Mouse (Mus musculus) embryonic facial prominence, embryonic 14.5 days (tissue): ENCODE data around the gene Trpc1. TPM values are rescaled to one million over a fixed set of nuclear protein-coding genes. Genes with fewer than 3 reads are reported as not detected.

Experiments
- ATAC-seq: fragments of 200-750 bp; cut with Nextera tagmentation; 2 replicates; pipeline ENCODE4 v1.8.0; 2017; ENCODE audit warnings: low read depth, moderate number of reproducible peaks, moderate TSS enrichment
- DNase-seq: peaks from one replicate; pipeline ENCODE4 v3.0.0-alpha.2; 2015; ENCODE audit warnings: low spot score
- H3K27ac ChIP-seq: fragments of 300-500 bp; sonication (generic); replicated peaks from 2 replicates; pipeline ENCODE4 v1.5.1; 2014; ENCODE audit warnings: low read depth, mild to moderate bottlenecking, low read length, moderate library complexity
- H3K27me3 ChIP-seq: fragments of 300-500 bp; sonication (generic); replicated peaks from 2 replicates; pipeline ENCODE4 v1.6.1; 2014; ENCODE audit warnings: low read length; ENCODE audit not compliant: control insufficient read depth, insufficient read depth
- H3K36me3 ChIP-seq: fragments of 300-500 bp; sonication (generic); 2 replicates; pipeline ENCODE4 v1.6.1; 2014; ENCODE audit warnings: low read length, mixed read lengths; ENCODE audit not compliant: control insufficient read depth, insufficient read depth
- H3K4me1 ChIP-seq: fragments of 300-500 bp; sonication (generic); 2 replicates; pipeline ENCODE4 v1.6.1; 2014; ENCODE audit warnings: antibody characterized with exemption, low read length; ENCODE audit not compliant: control insufficient read depth, insufficient read depth
- H3K4me2 ChIP-seq: fragments of 300-500 bp; sonication (generic); 2 replicates; pipeline ENCODE4 v1.6.1; 2014; ENCODE audit warnings: low read depth, mild to moderate bottlenecking, low read length, moderate library complexity, mixed read lengths
- H3K4me3 ChIP-seq: fragments of 300-500 bp; sonication (generic); 2 replicates; pipeline ENCODE4 v1.5.1; 2014; ENCODE audit warnings: low read depth, mild to moderate bottlenecking, low read length
- H3K9ac ChIP-seq: fragments of 300-500 bp; sonication (generic); 2 replicates; pipeline ENCODE4 v1.6.1; 2014; ENCODE audit warnings: low read depth, mild to moderate bottlenecking, low read length, moderate library complexity, mixed read lengths
- H3K9me3 ChIP-seq: fragments of 300-500 bp; sonication (generic); 2 replicates; pipeline ENCODE4 v1.6.1; 2016; ENCODE audit warnings: low read length; ENCODE audit not compliant: control insufficient read depth
- WGBS: fragments of 180-500 bp; shearing (Covaris S2); extraction: QIAGEN DNeasy Blood & Tissue Kit; methylation state at CpG from one replicate; pipeline ENCODE4 v1.1.7; 2014; 5-methylcytosine and 5-hydroxymethylcytosine counted together
- polyA plus RNA-seq: library from polyadenylated mRNA; unstranded; fragments of >200 nt; fragmentation: Nextera tagmentation; extraction: Ambion mirVana; gene quantifications from 2 replicates; pipeline ENCODE4 v1.2.1, GENCODE M21; 2014

Gene Trpc1
- polyA plus RNA-seq, 1 experiment from 2014 or later: 3.9 TPM

DNA sequence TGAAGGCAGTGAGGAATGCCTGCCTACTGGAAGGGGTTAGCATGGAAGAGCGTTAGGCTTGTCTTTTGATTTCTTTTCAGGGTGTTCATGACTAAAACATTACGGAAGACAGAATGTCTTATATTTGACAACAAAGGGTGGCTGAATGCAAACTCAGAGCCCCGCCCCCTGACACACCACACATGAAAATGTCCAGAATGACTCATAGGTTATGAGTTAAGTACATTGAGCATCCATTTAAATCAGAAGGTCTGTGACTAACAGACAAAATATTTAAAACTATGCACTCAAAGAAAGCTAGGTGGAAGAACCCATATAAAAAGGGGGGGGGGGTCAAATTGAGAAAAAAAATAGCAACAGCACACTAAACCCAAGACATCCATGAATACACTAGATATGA is 77.8 kb downstream of the Trpc1 start:
- no peaks in the 10 kb centered on the region for H3K36me3 ChIP-seq
- 92% methylated on average over 3 of the region's 3 CpGs for WGBS
- no peaks in the 10 kb centered on the region for H3K9me3 ChIP-seq
- DNase-seq (no peak), ATAC-seq (no peak)
- H3K27me3 ChIP-seq: no peaks in the 10 kb centered on the region
- no peak overlapping the region for H3K4me2 ChIP-seq
- H3K9ac ChIP-seq: no peak overlapping the region
- H3K4me3 ChIP-seq: no peak overlapping the region
- H3K4me1 ChIP-seq: no peaks in the 10 kb centered on the region
- no peak overlapping the region for H3K27ac ChIP-seq

DNA sequence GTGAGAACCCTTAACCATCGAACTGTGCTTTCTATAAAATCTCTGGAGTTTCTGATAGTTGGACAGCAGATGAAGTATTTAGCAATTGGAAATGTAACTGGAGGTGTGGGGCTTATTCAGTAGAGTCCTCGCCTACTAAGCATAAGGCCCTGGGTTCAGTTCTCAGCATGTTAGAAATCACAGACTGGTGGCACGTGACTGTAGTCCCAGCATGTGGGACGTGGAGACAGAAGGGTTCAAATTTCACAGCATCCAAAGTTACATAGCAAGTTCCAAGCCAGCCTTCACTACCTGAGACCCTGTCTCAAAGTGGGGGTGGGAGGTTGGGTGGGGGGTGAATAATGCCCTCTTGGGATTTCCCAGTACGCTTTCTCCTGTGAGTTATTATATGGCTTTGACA is 81.9 kb downstream of the Trpc1 start:
- Histone ChIP-seq H3K27me3 (no peaks in the 10 kb centered on the region), H3K36me3 (no peaks in the 10 kb centered on the region), H3K4me1 (no peaks in the 10 kb centered on the region), H3K9me3 (no peaks in the 10 kb centered on the region), H3K27ac (no peak overlapping the region), H3K4me3 (no peak overlapping the region), H3K4me2 (no peak overlapping the region), H3K9ac (no peak overlapping the region)
- DNase-seq (no peak), ATAC-seq (0 out of 2 replicates have a peak, but pooled peaks have one; percentile 26)
- 53% methylated on average over 5 of the region's 5 CpGs for WGBS

DNA sequence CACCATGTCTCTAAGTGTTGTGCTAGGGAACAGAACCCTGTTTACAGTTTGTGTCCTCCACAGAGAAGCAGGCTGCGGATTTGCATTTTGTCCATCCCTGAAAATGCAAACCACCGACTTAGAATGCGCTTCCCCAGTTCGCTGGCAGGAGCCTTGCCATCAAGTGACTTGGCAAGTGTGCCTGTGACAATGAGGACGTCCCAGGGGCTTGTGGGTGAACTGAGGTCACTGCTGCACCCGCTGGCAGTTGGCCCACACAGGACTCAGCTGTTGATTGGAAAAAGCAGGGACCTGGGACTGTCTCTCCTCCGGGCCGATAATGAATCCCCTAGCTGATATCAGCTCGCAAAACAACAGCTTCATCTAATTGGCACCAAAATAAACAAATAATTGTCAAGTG is 82.3 kb downstream of the Trpc1 start:
- Histone ChIP-seq H3K4me1 (no peaks in the 10 kb centered on the region), H3K27me3 (no peaks in the 10 kb centered on the region), H3K4me3 (no peak overlapping the region), H3K9ac (no peak overlapping the region), H3K36me3 (no peaks in the 10 kb centered on the region), H3K9me3 (no peaks in the 10 kb centered on the region), H3K27ac (no peak overlapping the region), H3K4me2 (no peak overlapping the region)
- WGBS: 45% methylated on average over 9 of the region's 9 CpGs
- ATAC-seq: peak; percentile 58; the same call in 1 of the 2 replicates
- DNase-seq: peak; percentile 45

DNA sequence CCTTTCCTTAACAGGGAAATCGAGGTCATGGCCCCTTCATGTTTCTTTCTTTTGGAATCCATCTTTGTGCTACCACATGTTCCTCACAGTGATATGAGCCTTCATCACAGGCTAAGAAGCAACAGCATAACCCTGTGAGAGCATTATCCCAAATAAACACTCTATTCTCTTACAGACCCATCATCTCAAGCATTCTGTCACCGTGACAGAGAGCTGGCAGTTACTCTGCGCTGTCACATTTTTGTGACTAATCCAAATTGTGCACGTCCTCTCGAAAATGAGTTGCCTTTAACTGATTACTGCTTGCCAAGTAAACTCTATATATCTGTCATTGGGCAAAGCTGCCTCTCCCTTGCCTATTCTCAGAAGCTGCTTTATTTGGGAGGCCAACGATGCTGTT is 84.3 kb downstream of the Trpc1 start:
- Histone ChIP-seq H3K9me3 (no peaks in the 10 kb centered on the region), H3K36me3 (no peaks in the 10 kb centered on the region), H3K9ac (no peak overlapping the region), H3K27ac (no peak overlapping the region), H3K4me3 (no peak overlapping the region), H3K27me3 (no peaks in the 10 kb centered on the region), H3K4me2 (no peak overlapping the region), H3K4me1 (no peaks in the 10 kb centered on the region)
- ATAC-seq (no peak), DNase-seq (no peak)
- 84% methylated on average over 6 of the region's 6 CpGs for WGBS

DNA sequence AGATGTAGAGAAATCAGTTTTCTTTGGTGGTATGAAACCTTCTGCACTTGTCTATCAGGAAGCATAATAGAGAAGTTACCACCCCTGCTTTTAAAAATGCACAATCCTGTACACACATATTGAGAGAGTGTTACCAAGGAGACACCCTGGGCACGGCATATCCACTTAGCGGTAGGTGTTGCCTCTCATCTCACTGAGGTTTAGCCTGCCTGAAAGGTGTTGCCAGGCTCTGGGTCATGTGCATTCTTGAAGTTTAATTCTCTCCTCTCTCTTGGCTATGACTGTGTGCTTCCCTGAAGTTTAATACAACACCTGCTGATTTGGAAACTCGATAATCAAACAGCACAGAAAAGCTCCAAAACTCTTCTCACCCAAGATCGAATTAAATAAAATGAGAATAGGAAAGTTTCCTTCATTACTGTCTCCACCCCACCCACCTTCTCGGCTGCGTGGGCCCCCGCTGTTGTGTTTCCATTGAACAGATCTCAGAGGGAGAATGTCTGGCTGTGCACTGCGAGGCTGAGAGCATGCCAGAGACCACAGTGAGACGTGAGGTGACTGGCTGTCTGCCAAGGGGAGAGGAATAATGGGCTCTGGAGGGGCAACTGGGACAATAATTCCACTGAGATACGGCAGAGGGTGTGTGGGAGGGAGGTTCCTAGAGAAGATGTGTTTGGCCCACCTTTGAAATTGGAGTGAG is 85.7 kb downstream of the Trpc1 start:
- no peak overlapping the region for H3K4me2 ChIP-seq
- no peaks in the 10 kb centered on the region for H3K4me1 ChIP-seq
- no peaks in the 10 kb centered on the region for H3K9me3 ChIP-seq
- no peak overlapping the region for H3K9ac ChIP-seq
- no peak overlapping the region for H3K27ac ChIP-seq
- no peaks in the 10 kb centered on the region for H3K27me3 ChIP-seq
- no peak overlapping the region for H3K4me3 ChIP-seq
- DNase-seq (peak; percentile 66), ATAC-seq (peak; percentile 75)
- 47% methylated on average over 10 of the region's 10 CpGs for WGBS
- H3K36me3 ChIP-seq: no peaks in the 10 kb centered on the region

DNA sequence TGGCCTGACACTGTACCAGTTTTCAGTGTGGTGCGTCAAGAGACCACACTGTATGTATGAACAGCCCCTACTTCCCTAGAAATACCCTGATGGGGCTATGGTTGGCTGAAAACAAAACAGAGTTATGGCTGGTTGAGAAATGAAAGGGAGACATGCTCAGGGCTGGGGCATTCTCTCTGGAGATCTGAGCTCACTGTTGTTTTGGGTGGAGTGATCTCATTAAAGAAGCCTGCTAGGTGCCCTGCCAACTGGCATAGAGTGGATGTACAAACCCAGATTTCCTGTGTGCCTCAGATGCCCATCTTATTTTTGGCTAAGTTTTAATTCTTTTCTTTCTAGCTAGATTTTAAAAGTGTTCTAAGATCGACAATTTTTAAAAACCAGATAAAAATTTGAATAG is 92.2 kb downstream of the Trpc1 start:
- no peak for ATAC-seq
- Histone ChIP-seq H3K4me2 (no peak overlapping the region), H3K27ac (no peak overlapping the region), H3K27me3 (no peaks in the 10 kb centered on the region), H3K36me3 (no peaks in the 10 kb centered on the region), H3K4me3 (no peak overlapping the region), H3K9me3 (no peaks in the 10 kb centered on the region), H3K4me1 (no peaks in the 10 kb centered on the region), H3K9ac (no peak overlapping the region)
- 71% methylated on average over 2 of the region's 2 CpGs for WGBS
- no peak for DNase-seq

Other genes starting within 250 kb of the Trpc1 start
- gene U2surp, start 238.4 kb downstream of the Trpc1 start, polyA plus RNA-seq: 97.0 and 108 TPM in 2 replicates
- 0.41 and 0.47 TPM in 2 replicates for gene Paqr9, start 190.7 kb downstream of the Trpc1 start, polyA plus RNA-seq
- 10.2 and 13.5 TPM in 2 replicates for gene Pcolce2, start 112.8 kb downstream of the Trpc1 start, polyA plus RNA-seq
- 5.5 and 6.4 TPM in 2 replicates for gene Pls1, start 94.9 kb upstream of the Trpc1 start, polyA plus RNA-seq
- 14.0 and 14.8 TPM in 2 replicates for gene Atr, start 107.2 kb upstream of the Trpc1 start, polyA plus RNA-seq
- gene Xrn1, start 204.4 kb upstream of the Trpc1 start, polyA plus RNA-seq: 15.1 and 15.9 TPM in 2 replicates